Mouse (Mus musculus) macrophage (primary cell): ENCODE results near the gene AI467606. TPM values are rescaled to one million over a fixed set of nuclear protein-coding genes. Genes with fewer than 3 reads are reported as not detected.
"Not testable (repeated sequence)": the region's sequence is repeated elsewhere in the genome, so short reads cannot be mapped to it uniquely, and the experiment has no call there.

Experiments
- H3K27ac ChIP-seq: fragments of 350-480 bp; formaldehyde crosslinking; 2 replicates; pipeline ENCODE4 v1.9.0; 2021
- H3K36me3 ChIP-seq: fragments of 350-480 bp; formaldehyde crosslinking; 2 replicates; pipeline ENCODE4 v1.9.0; 2021; ENCODE audit errors: inconsistent target
- H3K4me3 ChIP-seq: fragments of 350-480 bp; formaldehyde crosslinking; 2 replicates; pipeline ENCODE4 v1.9.0; 2021; ENCODE audit errors: inconsistent target
- H3K79me2 ChIP-seq: fragments of 350-480 bp; formaldehyde crosslinking; 2 replicates; pipeline ENCODE4 v1.9.0; 2021; ENCODE audit errors: inconsistent target
- WGBS: methylation state at CpG from one replicate; pipeline ENCODE4 v1.1.7; 2026; ENCODE audit warnings: inconsistent platforms; ENCODE audit not compliant: missing documents; 5-methylcytosine and 5-hydroxymethylcytosine counted together
- polyA plus RNA-seq: library from polyadenylated mRNA; stranded (reverse); fragments of 250-400 nt; gene quantifications from 3 replicates; pipeline ENCODE4 v1.2.4, GENCODE M21; 2018; ENCODE audit warnings: inconsistent platforms

The AI467606 gene
- polyA plus RNA-seq, 1 experiment from 2014 or later: 20.4 TPM

- H3K27ac ChIP-seq, H3K36me3 ChIP-seq, H3K4me3 ChIP-seq, H3K79me2 ChIP-seq: not testable (repeated sequence)
- 92% methylated on average over 5 of the region's 6 CpGs for WGBS
Observed at GRCm38 (mm10) chr7:127085751-127086150, 5.4 kb upstream of the AI467606 start.

GRCm38 (mm10) chr7:127087278-127088010 is 3.7 kb upstream of the AI467606 start, which contains the start of gene Zg16:
TSS of gene Zg16 (minus strand) at chr7:127087328.
- H3K27ac ChIP-seq, H3K36me3 ChIP-seq, H3K4me3 ChIP-seq: not testable (repeated sequence)
- WGBS: 95% methylated on average over 6 of the region's 6 CpGs
- peaks cover 11% of the 10 kb centered on the region for H3K79me2 ChIP-seq

DNA sequence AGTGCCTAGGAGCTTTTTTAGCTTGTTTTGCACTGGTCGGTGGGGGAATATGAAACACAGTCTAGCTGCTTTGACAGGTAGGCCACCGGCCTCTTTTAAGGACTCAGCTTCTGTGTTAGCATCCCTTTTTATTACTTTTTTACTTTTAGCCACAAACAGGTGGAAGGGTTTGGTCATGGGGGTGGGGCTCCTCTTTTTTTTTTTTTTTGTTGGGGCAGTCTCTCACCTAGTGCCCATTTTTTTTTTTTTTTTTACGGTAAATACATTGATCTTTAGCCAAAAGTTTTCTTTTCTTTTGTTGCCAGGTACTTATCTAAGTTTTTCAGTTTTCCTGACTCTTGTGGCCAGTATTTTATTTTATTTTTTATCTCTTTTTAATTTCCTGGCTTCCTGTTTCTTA is 3.1 kb upstream of the AI467606 start:
- no peak overlapping the region for H3K27ac ChIP-seq
- 82% methylated on average over 2 of the region's 3 CpGs for WGBS

DNA sequence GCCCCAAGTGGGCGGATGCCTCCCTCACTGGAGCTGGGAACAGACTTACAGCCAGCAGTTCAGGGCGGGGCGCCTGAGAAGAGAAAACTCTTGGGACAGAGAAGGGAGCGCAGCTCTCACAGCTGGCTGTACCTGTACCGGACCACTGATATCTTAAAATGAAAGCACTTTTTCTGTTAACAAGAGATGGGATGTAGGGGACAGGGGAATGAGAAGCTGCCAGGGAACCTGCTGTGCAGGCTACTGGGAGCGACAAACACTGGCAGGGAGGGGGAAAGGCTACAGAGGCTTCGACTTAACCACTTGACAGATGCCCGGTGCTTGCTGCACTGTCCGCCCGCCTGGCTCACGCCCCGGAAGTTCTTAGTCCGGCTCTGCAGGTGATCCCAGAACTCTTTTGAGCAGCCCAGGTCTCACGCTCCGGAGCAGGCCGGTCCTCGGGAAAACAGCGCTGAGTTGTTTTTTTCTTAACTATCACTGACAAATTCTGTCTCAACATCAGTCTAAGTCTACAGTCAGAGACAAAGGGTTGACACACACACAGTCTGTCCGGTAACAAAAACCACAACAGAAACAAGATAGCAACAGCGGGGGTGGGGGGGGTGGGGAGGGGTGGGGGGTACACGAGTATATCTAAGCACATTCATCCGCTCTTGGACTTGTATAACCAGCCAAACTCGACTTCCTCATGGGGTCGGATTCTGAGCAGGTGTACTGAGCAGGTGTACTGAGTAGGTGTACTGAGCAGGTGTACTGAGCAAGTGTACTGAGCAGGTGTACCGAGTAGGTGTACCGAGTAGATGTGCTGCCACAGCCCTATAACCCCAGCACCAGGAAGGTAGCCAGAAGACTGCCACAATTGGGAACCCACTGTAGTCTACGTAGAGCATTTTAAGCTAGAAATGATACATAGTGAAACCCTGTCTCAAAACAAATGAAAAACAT is 2.0 kb upstream of the AI467606 start:
- H3K79me2 ChIP-seq: peaks cover 26% of the 10 kb centered on the region
- H3K4me3 ChIP-seq: no peak overlapping the region
- 25% methylated on average over 27 of the region's 27 CpGs for WGBS
- H3K27ac ChIP-seq: no peak overlapping the region
- H3K36me3 ChIP-seq: peaks cover 11% of the 10 kb centered on the region; the same call in 1 of the 2 replicates

More for the DNA sequence above, 3.1 kb upstream of the AI467606 start:
- Histone ChIP-seq H3K4me3 (no peak overlapping the region), H3K79me2 (peaks cover 18% of the 10 kb centered on the region), H3K36me3 (peaks cover 7% of the 10 kb centered on the region; the same call in 1 of the 2 replicates)

GRCm38 (mm10) chr7:127090154-127091113 is 725 bp upstream of the AI467606 start:
- WGBS: 35% methylated on average over 20 of the region's 20 CpGs
- Histone ChIP-seq H3K79me2 (peaks cover 26% of the 10 kb centered on the region), H3K4me3 (peak overlapping the region; percentile 87), H3K27ac (peak overlapping the region; percentile 86), H3K36me3 (peaks cover 11% of the 10 kb centered on the region; the same call in 1 of the 2 replicates)

- Histone ChIP-seq H3K4me3 (no peak overlapping the region), H3K36me3 (peaks cover 11% of the 10 kb centered on the region; the same call in 1 of the 2 replicates), H3K79me2 (peaks cover 26% of the 10 kb centered on the region), H3K27ac (no peak overlapping the region)
- WGBS: 68% methylated on average over 3 of the region's 3 CpGs
Observed at GRCm38 (mm10) chr7:127093914-127094313, 2.8 kb downstream of the AI467606 start.

- peaks cover 11% of the 10 kb centered on the region; the same call in 1 of the 2 replicates for H3K36me3 ChIP-seq
- H3K4me3 ChIP-seq: no peak overlapping the region
- peaks cover 25% of the 10 kb centered on the region for H3K79me2 ChIP-seq
- WGBS: 96% methylated on average over 4 of the region's 7 CpGs
- no peak overlapping the region for H3K27ac ChIP-seq
Observed at GRCm38 (mm10) chr7:127096456-127096855, 5.3 kb downstream of the AI467606 start.

- Histone ChIP-seq H3K4me3 (no peak overlapping the region), H3K79me2 (peaks cover 4% of the 10 kb centered on the region), H3K27ac (no peak overlapping the region), H3K36me3 (no peaks in the 10 kb centered on the region; the same call in 1 of the 2 replicates)
- 87% methylated on average over 5 of the region's 5 CpGs for WGBS
Observed at GRCm38 (mm10) chr7:127098521-127098920, 7.4 kb downstream of the AI467606 start.

DNA sequence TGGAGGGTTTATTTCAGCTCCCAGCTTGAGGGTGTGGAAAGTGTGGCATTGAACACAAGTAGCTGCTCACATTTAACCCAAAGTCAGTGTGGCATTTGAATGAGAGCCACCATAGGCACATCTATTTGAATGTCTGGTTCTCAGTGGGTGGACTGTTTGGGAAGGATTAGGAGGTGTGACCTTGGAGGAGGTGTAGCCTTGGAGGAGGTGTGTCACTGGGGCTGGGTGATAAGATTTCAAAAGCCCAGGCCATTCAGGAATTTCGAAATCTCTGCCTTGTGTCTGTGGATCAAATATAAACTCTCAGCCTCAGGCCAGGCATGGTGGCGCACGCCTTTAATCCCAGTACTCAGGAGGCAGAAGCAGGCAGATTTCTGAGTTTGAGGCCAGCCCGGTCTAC is 7.8 kb downstream of the AI467606 start:
- H3K36me3 ChIP-seq: no peaks in the 10 kb centered on the region; the same call in 1 of the 2 replicates
- H3K27ac ChIP-seq: no peak overlapping the region
- WGBS: 88% methylated on average over 4 of the region's 4 CpGs
- no peak overlapping the region for H3K4me3 ChIP-seq
- H3K79me2 ChIP-seq: no peaks in the 10 kb centered on the region

GRCm38 (mm10) chr7:127099528-127099927 is 8.4 kb downstream of the AI467606 start:
- no peaks in the 10 kb centered on the region; the same call in 1 of the 2 replicates for H3K36me3 ChIP-seq
- no peak overlapping the region for H3K4me3 ChIP-seq
- 60% methylated on average over 4 of the region's 4 CpGs for WGBS
- H3K79me2 ChIP-seq: no peaks in the 10 kb centered on the region
- H3K27ac ChIP-seq: no peak overlapping the region

GRCm38 (mm10) chr7:127101451-127102016 is 10.4 kb downstream of the AI467606 start:
- 15% methylated on average over 2 of the region's 2 CpGs for WGBS
- H3K79me2 ChIP-seq: no peaks in the 10 kb centered on the region
- H3K36me3 ChIP-seq: no peaks in the 10 kb centered on the region
- no peak overlapping the region for H3K4me3 ChIP-seq
- no peak overlapping the region for H3K27ac ChIP-seq

GRCm38 (mm10) chr7:127102148-127102547 is 11.0 kb downstream of the AI467606 start:
- H3K36me3 ChIP-seq: no peaks in the 10 kb centered on the region
- no peak overlapping the region for H3K27ac ChIP-seq
- H3K79me2 ChIP-seq: no peaks in the 10 kb centered on the region
- H3K4me3 ChIP-seq: no peak overlapping the region
- 74% methylated on average over 6 of the region's 6 CpGs for WGBS

DNA sequence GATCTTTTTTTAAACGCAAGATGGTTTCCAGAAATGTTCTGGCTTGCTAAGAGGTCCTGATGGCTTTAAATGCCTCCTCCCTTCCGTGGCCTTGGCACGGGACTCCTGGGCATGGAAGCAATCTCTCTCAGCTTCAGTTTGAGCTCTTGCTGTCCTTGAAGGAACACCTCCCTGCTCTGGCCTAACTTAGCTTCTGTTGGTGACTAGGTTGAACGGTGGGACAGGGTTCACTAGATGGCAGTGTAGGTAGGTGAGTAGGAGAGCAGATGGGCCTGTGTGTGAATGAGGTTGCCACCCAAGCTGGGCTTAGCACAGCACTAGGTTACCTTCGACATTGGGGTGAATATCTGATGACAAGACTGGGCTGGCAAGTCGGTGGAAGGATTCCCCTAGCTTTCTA is 12.8 kb downstream of the AI467606 start:
- no peak overlapping the region for H3K27ac ChIP-seq
- 73% methylated on average over 6 of the region's 6 CpGs for WGBS

More for the DNA sequence above, 12.8 kb downstream of the AI467606 start:
- Histone ChIP-seq H3K79me2 (no peaks in the 10 kb centered on the region), H3K4me3 (no peak overlapping the region), H3K36me3 (no peaks in the 10 kb centered on the region)
